Mouse (Mus musculus) liver, postnatal 0 days (tissue): Measurements from ENCODE around the gene Xylt1.

Experiments
- CTCF ChIP-seq: sonication (generic); IDR thresholded peaks from 2 replicates; pipeline ENCODE4 v1.5.1; 2016; ENCODE audit warnings: antibody characterized with exemption, low read depth
- EP300 ChIP-seq: IDR thresholded peaks from 2 replicates; pipeline ENCODE4 v1.6.1; 2016; ENCODE audit warnings: antibody characterized with exemption, low read depth, mild to moderate bottlenecking

- TF ChIP-seq CTCF (no peak), EP300 (no peak)
These were observed 48.7 kb downstream of the Xylt1 start for GRCm38 (mm10) chr7:117429483-117429882.
